Mouse (Mus musculus) olfactory bulb, adult 2 months (tissue): ENCODE measurements around the gene Coq4.

Experiments
- CTCF ChIP-seq: fragments of 200-500 bp; IDR thresholded peaks from 2 replicates; pipeline ENCODE4 v1.5.1; 2012; ENCODE audit warnings: low read depth, mild to moderate bottlenecking, low read length, moderate library complexity; ENCODE audit not compliant: insufficient read depth
- POLR2A ChIP-seq: fragments of 200-500 bp; IDR thresholded peaks from 2 replicates; pipeline ENCODE4 v1.6.1; 2012; ENCODE audit warnings: mild to moderate bottlenecking, low read depth, low read length, moderate library complexity; ENCODE audit not compliant: insufficient read depth

GRCm38 (mm10) chr2:29755693-29756092 is 31.6 kb upstream of the Coq4 start:
- TF ChIP-seq POLR2A, result no peak
- TF ChIP-seq CTCF, result no peak
